Mouse (Mus musculus) neural tube, embryonic 14.5 days (tissue): Measurements from ENCODE around the gene Dennd1b. TPM values are rescaled to one million over a fixed set of nuclear protein-coding genes. Genes with fewer than 3 reads are reported as not detected.
A peak's percentile ranks its signal among the peaks of the same experiment; 100 is the strongest.

ENCODE experiments used
- ATAC-seq: fragments of 200-750 bp; cut with Nextera tagmentation; 2 replicates; pipeline ENCODE4 v1.8.0; 2017; ENCODE audit warnings: low read depth, mild to moderate bottlenecking, moderate TSS enrichment, moderate library complexity
- H3K27ac ChIP-seq: fragments of 300-500 bp; sonication (generic); 2 replicates; pipeline ENCODE4 v1.5.1; 2014; ENCODE audit warnings: low read depth, mild to moderate bottlenecking, control low read depth, low read length, moderate library complexity, mixed read lengths
- H3K27me3 ChIP-seq: fragments of 300-500 bp; sonication (generic); 2 replicates; pipeline ENCODE4 v1.6.1; 2014; ENCODE audit warnings: low read length; ENCODE audit not compliant: control insufficient read depth, insufficient read depth
- H3K36me3 ChIP-seq: fragments of 300-500 bp; sonication (generic); 2 replicates; pipeline ENCODE4 v1.6.1; 2014; ENCODE audit warnings: low read length, mixed read lengths; ENCODE audit not compliant: control insufficient read depth, insufficient read depth
- H3K4me1 ChIP-seq: fragments of 300-500 bp; sonication (generic); 2 replicates; pipeline ENCODE4 v1.6.1; 2014; ENCODE audit warnings: low read length; ENCODE audit not compliant: control insufficient read depth, insufficient read depth
- H3K4me2 ChIP-seq: fragments of 300-500 bp; sonication (generic); 2 replicates; pipeline ENCODE4 v1.6.1; 2014; ENCODE audit warnings: mild to moderate bottlenecking, low read depth, low read length, control low read depth
- H3K4me3 ChIP-seq: fragments of 300-500 bp; sonication (generic); 2 replicates; pipeline ENCODE4 v1.5.1; 2014; ENCODE audit warnings: low read depth, low read length, control low read depth, mixed read lengths
- H3K9ac ChIP-seq: fragments of 300-500 bp; sonication (generic); replicated peaks from 2 replicates; pipeline ENCODE4 v1.6.1; 2014; ENCODE audit warnings: low read depth, mild to moderate bottlenecking, control low read depth, low read length, mixed read lengths
- H3K9me3 ChIP-seq: fragments of 300-500 bp; sonication (generic); 2 replicates; pipeline ENCODE4 v1.6.1; 2016; ENCODE audit warnings: low read length; ENCODE audit not compliant: control insufficient read depth
- WGBS: fragments of 180-500 bp; shearing (Covaris S2); extraction: QIAGEN DNeasy Blood & Tissue Kit; methylation state at CpG from one replicate; pipeline ENCODE4 v1.1.7; 2014; 5-methylcytosine and 5-hydroxymethylcytosine counted together
- polyA plus RNA-seq: library from polyadenylated mRNA; unstranded; fragments of >200 nt; fragmentation: Nextera tagmentation; extraction: Ambion mirVana; gene quantifications from 2 replicates; pipeline ENCODE4 v1.2.1, GENCODE M21; 2014

Gene Dennd1b
- polyA plus RNA-seq, 1 experiment from 2014 or later: 11.0 TPM

- Histone ChIP-seq H3K27ac (no peak overlapping the region), H3K4me2 (no peak overlapping the region), H3K4me1 (0 out of 2 replicates have a peak, but pooled peaks cover 5% of the 10 kb centered on the region), H3K27me3 (no peaks in the 10 kb centered on the region), H3K9me3 (no peaks in the 10 kb centered on the region), H3K4me3 (no peak overlapping the region), H3K36me3 (no peaks in the 10 kb centered on the region), H3K9ac (no peak overlapping the region)
- 72% methylated on average over 6 of the region's 6 CpGs for WGBS
- ATAC-seq: no peak
These were observed 85.8 kb downstream of the Dennd1b start for GRCm38 (mm10) chr1:139049075-139049474.

GRCm38 (mm10) chr1:139049881-139050472 lies 86.7 kb downstream of the Dennd1b start:
- Histone ChIP-seq H3K27ac (no peak overlapping the region), H3K27me3 (no peaks in the 10 kb centered on the region), H3K9me3 (no peaks in the 10 kb centered on the region), H3K36me3 (no peaks in the 10 kb centered on the region), H3K4me1 (0 out of 2 replicates have a peak, but pooled peaks cover 5% of the 10 kb centered on the region), H3K9ac (no peak overlapping the region), H3K4me2 (no peak overlapping the region), H3K4me3 (no peak overlapping the region)
- no peak; the same call in 1 of the 2 replicates for ATAC-seq
- whole genome bisulfite sequencing: 77% methylated on average over 11 of the region's 11 CpGs

- 0 out of 2 replicates have a peak, but pooled peaks cover 5% of the 10 kb centered on the region for H3K4me1 ChIP-seq
- no peaks in the 10 kb centered on the region for H3K27me3 ChIP-seq
- ATAC-seq: no peak
- no peaks in the 10 kb centered on the region for H3K9me3 ChIP-seq
- H3K27ac ChIP-seq: no peak overlapping the region
- no peak overlapping the region for H3K4me2 ChIP-seq
- H3K9ac ChIP-seq: no peak overlapping the region
- no peaks in the 10 kb centered on the region for H3K36me3 ChIP-seq
- H3K4me3 ChIP-seq: no peak overlapping the region
These were observed 89.8 kb downstream of the Dennd1b start for GRCm38 (mm10) chr1:139053003-139053402.

DNA sequence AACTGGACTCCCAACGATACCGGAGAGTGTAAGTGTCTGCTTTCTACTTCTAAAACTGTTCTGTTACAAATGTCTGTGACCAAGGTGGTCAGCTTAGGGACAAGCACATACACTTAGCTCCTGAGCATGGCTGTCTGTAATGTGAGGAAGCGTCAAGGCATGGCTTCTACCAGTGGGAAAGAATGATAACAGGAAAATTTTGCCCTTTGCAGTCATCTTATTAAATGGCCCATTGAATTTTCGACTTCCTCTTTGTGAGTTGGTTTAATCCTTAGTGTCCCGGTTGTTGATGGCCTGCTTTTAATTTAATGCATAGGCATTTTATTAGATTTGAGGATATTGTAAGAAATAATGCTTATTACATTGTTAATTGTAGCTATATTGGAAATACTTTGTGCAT lies 97.1 kb downstream of the Dennd1b start:
- Histone ChIP-seq H3K9me3 (no peaks in the 10 kb centered on the region), H3K9ac (no peak overlapping the region), H3K4me3 (no peak overlapping the region), H3K27me3 (no peaks in the 10 kb centered on the region), H3K27ac (no peak overlapping the region), H3K4me2 (no peak overlapping the region), H3K36me3 (no peaks in the 10 kb centered on the region), H3K4me1 (no peaks in the 10 kb centered on the region)
- WGBS: 94% methylated on average over 5 of the region's 5 CpGs
- ATAC-seq: no peak

DNA sequence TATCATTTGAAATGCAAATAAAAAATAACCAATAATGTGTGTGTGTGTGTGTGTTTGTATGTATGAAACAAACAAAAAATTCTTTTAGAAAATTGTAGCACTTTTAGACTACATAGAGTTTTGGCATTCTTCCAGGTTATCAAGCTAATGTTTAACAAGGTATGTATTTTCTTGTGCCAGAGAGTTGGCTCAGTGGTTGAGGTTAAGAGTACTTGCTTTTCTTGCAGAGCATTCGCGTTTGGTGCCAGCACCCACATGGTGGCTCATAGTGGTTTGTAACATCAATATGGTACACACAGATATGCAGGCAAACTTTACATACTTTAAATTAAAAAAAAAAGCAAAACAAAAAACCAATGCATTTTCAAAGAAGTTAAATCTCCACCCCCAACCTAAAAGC lies 101.5 kb downstream of the Dennd1b start:
- Histone ChIP-seq H3K9ac (no peak overlapping the region), H3K36me3 (no peaks in the 10 kb centered on the region), H3K9me3 (no peaks in the 10 kb centered on the region), H3K4me1 (no peaks in the 10 kb centered on the region), H3K4me3 (no peak overlapping the region), H3K27me3 (no peaks in the 10 kb centered on the region), H3K4me2 (no peak overlapping the region), H3K27ac (no peak overlapping the region)
- 97% methylated on average over 2 of the region's 2 CpGs for WGBS
- no peak for ATAC-seq

DNA sequence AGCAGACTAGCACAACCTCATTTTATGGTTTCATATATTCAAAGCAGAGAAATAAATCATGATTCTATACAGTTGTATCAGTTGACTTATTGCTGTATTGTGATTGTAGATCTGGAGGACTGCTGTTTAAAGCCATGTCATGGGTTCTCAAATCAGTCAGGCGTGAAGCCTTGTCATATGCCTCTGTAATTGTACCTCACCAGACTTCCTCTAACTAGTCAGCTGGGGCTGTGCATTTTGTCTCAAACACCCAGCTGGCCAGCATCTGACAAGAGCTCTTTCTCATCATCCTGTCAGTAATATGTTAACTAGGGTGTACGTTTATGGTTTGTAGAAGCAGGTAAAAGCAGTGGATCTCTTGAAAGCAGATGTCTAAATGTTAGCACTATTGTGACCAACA lies 104.0 kb downstream of the Dennd1b start:
- Histone ChIP-seq H3K4me1 (no peaks in the 10 kb centered on the region), H3K36me3 (no peaks in the 10 kb centered on the region), H3K9ac (no peak overlapping the region), H3K4me3 (no peak overlapping the region), H3K27me3 (no peaks in the 10 kb centered on the region), H3K9me3 (no peaks in the 10 kb centered on the region), H3K27ac (no peak overlapping the region), H3K4me2 (no peak overlapping the region)
- peak; percentile 58; the same call in 1 of the 2 replicates for ATAC-seq
- 50% methylated on average over 2 of the region's 2 CpGs for WGBS

- Histone ChIP-seq H3K27me3 (no peaks in the 10 kb centered on the region), H3K36me3 (no peaks in the 10 kb centered on the region), H3K9ac (no peak overlapping the region), H3K9me3 (no peaks in the 10 kb centered on the region), H3K4me1 (no peaks in the 10 kb centered on the region), H3K4me2 (no peak overlapping the region), H3K4me3 (no peak overlapping the region), H3K27ac (no peak overlapping the region)
- WGBS: 51% methylated on average over 2 of the region's 2 CpGs
- ATAC-seq: no peak
These were observed 107.8 kb downstream of the Dennd1b start for GRCm38 (mm10) chr1:139071015-139071414.

- H3K27me3 ChIP-seq: no peaks in the 10 kb centered on the region
These were observed 112.4 kb downstream of the Dennd1b start for GRCm38 (mm10) chr1:139075671-139076070.

GRCm38 (mm10) chr1:139077989-139078388 lies 114.8 kb downstream of the Dennd1b start:
- Histone ChIP-seq H3K9ac (no peak overlapping the region), H3K4me2 (no peak overlapping the region), H3K4me3 (no peak overlapping the region), H3K4me1 (no peaks in the 10 kb centered on the region; the same call in 1 of the 2 replicates), H3K9me3 (no peaks in the 10 kb centered on the region), H3K27ac (no peak overlapping the region), H3K36me3 (no peaks in the 10 kb centered on the region), H3K27me3 (no peaks in the 10 kb centered on the region)
- WGBS: 96% methylated on average over 1 of the region's 1 CpGs
- ATAC-seq: no peak

More at GRCm38 (mm10) chr1:139075671-139076070, 112.4 kb downstream of the Dennd1b start:
- Histone ChIP-seq H3K4me1 (no peaks in the 10 kb centered on the region; the same call in 1 of the 2 replicates), H3K4me2 (no peak overlapping the region), H3K27ac (no peak overlapping the region), H3K9me3 (no peaks in the 10 kb centered on the region), H3K36me3 (no peaks in the 10 kb centered on the region), H3K9ac (no peak overlapping the region), H3K4me3 (no peak overlapping the region)
- 92% methylated on average over 2 of the region's 2 CpGs for WGBS
- ATAC-seq: no peak
